Mouse (Mus musculus): ENCODE results near the gene D3Ertd751e. TPM values are rescaled to one million over a fixed set of nuclear protein-coding genes. Genes with fewer than 3 reads are reported as not detected.
A peak's percentile ranks its signal among the peaks of the same experiment; 100 is the strongest.

Gene D3Ertd751e
- 1 to 10 TPM; 4.2 to 5.0 TPM for total RNA-seq (2021)
- long read RNA-seq, experiment 1, partial matches to known transcripts, result 0 of 6 reads
- long read RNA-seq, experiment 1, other reads (novel, unspliced or antisense), result 3 of 6 reads
- long read RNA-seq, experiment 2, partial matches to known transcripts, result 0 of 2 reads
- long read RNA-seq, experiment 2, other reads (novel, unspliced or antisense), result 2 of 2 reads

DNA sequence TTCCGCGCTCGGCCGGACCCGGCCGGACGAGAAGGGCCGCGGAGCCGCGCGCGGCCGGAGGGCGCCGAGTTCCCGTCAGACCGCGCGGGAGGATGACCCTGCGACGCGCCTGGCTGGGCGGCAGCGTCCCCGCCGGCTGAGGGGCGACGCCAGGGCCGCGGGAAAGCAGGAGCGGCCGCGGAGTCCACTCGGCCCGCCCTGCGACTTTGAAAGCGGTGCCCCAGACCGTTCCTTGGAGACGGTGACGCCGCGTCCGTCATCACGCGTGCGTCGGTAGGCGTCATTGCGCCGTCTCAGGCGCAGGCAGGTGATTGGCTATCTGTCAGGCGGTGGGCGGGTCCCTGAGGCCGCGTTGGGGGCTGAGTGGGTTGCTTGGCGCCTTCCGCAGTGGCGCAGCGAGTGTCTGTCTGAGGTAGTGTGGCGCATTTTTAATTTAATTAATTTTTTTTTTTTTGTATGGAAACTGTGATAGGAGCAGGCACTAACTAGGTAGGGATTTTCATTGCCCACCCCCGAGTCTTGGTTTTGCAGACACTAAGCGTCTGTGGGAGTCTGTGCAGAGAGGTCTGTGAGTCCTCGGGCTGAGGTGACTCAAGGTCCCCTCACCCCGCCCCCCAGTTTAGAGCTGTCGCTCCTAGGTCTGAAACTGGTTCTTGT is at the start of gene D3Ertd751e, which contains the start of gene Sclt1:
Gene D3Ertd751e, plus strand, starts transcription at position 334 of the 657 bp plus-strand sequence.
Gene Sclt1, minus strand, starts transcription at position 237 of the 657 bp plus-strand sequence.
- peak; percentile 97 for DNase-seq (ENCODE audit: low spot score)

DNA sequence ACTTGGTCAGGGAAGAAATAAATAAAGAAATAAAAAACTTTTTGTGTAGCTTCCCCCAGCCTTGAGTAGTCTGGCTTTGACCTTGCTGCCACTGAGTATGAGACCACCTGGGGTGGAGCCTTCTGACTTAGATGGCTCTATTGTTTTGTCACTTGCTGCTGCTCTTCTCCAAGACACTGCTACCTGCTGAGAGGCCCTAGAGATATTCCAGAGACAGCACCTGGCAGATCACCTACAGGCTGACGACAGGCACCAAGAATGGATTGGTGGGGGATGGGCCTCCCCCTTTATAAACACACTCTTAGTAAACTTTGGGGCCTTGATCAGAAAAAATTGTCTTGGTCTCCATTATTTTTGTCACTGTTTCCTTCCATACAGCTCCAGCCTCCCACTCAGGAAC is 46.7 kb upstream of the D3Ertd751e start:
- DNase-seq (ENCODE audit: low spot score), result no peak

DNA sequence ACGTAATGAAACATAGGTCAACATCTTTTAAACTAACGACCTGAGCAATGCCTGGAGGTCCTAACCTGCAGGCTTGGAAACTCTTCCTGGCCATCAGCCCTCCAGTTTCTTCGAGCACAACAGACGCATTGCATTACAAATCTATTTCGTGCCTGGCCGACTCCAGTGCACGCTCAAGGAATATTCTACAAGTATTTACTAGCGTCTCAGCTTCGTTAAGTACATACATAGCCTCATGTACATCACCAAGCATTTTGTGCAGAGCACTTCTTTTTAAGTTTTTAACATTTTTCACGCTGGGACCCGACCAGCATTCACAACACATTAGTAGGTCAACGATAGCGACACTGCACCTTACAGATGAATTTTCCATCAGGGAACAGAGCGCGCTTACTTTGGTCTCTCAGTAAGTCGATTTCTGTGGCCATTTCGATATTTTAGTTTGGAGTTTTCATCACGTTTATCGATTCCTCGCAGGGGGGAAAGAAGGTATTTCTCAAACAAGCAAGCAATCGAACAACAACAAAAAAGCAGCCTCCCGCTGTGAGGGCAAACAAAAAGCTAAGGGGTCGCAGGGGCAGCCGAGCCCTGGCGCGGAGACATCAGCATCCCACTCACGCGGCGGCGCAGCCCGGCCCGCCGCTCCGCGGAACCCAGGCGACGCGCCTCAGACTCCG is 672 bp upstream of the D3Ertd751e start:
- DNase-seq (ENCODE audit: low spot score), result peak; percentile 1

DNA sequence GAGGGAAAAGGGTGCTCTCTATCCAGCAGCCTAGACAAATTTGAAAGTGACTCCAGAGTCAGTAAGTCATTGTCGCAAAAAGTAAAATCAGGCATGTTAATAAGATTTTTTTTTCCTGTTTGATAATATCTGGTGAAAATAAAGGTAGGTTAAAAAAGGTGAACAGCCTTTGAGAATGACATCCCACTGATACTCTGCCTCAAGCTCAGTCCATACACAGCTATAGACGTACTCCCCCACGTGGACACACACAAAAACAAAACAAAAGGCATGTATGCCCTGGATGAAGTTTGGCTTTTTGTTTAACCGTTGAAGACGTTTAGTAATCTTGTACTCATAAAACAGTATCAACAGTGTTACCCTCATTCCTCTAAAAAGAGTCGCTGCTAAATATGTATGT is 1.0 kb downstream of the D3Ertd751e start:
- peak; percentile 10 for DNase-seq (ENCODE audit: low spot score)

DNA sequence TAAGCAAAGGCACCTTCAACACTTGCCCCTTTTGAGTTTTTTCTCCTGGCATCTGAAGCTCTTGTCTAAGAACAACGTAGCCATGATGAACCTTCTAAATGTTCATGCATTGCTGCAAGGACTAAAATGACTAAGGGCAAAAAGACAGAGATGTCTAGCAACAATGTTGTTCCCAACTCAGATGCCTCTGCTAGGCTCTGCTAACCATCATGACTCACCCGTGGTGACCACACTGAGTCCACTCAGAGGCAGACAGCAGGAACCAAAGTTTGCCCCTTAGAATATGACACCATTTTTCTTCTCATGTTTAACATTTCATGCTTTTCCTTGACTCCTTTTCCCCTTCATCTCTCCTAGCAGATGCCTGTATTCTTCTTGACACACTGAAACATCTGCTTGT is 12.1 kb downstream of the D3Ertd751e start:
- no peak for DNase-seq (ENCODE audit: low spot score)

DNA sequence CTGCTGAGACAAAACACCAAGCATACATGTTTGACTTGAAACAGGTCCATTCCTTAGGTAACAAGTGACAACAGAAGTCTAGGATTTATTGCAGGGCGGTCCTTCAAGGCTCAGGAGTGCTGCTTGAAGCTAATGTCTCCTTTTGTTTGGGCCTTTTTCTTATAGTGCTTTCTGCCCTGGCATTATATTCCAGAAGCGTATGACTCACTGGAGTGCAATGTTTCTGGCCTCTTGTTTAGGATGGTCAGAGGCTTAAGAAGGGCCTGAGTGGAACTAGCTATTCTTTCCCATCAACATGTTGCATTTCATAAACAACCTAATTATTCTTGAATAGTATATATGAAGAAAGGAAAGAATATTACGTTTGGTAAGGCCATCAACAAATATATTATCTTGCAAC is 19.7 kb downstream of the D3Ertd751e start:
- DNase-seq (ENCODE audit: low spot score), result no peak

DNA sequence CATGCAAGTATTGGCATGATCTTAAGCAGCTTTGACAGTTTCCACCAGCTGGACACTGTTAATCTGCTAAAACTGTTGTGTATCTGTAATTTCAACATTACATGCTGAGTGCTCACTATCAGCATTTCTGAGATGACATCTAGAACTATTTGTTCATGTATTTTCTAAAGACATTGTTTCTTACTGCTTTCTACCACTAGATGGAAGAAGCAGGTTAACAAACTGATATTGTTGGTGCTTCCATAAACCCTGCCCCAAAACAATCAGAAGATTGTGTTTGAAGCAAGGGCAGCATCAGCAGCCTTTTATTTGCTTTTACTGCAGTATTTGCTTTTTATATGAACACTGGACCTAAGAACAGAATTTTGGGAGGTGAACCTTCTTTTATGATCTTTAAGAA is 70.0 kb downstream of the D3Ertd751e start:
- DNase-seq (ENCODE audit: low spot score), result no peak

Other genes with a start within 250 kb of the D3Ertd751e start
- 10 to 100 TPM; 17.7 to 19.4 TPM for gene Jade1, start 186.9 kb upstream of the D3Ertd751e start, total RNA-seq (2021)
- 1 to 10 TPM; 4.2 to 5.3 TPM for gene Sclt1, start 97 bp upstream of the D3Ertd751e start, total RNA-seq (2021)

All from gastrocnemius, adult 18-20 months (tissue).